Mouse (Mus musculus): ENCODE measurements at regions not wholly inside any gene's neighbourhood (a gene's known extent, or its start where the extent isn't known, plus 50 kb on each side); places are given as distances from the start of the nearest gene placed in this dataset.

DNA sequence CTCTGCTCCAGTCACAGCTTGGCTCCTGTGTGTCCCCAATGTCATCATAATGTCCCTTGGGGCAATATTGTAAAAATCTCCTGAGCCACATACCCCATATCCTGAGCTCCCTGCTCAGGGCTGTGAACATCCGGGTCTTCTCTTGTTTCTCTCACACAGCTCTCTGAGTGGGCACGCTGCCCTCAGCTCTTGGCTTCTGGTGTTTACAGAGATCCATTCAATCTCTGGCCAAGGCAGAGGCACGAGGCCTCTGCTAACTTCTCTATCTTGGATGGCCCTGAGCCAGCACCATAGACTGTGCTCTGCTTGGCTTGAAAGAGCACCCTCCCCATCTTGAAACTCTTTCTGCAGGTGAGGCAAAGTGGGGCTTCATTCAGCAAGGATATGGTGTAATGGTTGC, 238.2 kb downstream of the Gm26897 start:
- whole genome bisulfite sequencing: 37% methylated on average over 3 of the region's 3 CpGs
- Histone ChIP-seq H3K9me3 (ENCODE audit: control insufficient read depth, low read length) (peaks cover 4% of the 10 kb centered on the region), H3K27ac (ENCODE audit: low read length) (no peak overlapping the region), H3K4me3 (ENCODE audit: low read length) (no peak overlapping the region), H3K27me3 (ENCODE audit: control insufficient read depth, insufficient read depth, low read depth, low read length) (no peaks in the 10 kb centered on the region), H3K4me2 (ENCODE audit: low read depth, low read length) (no peak overlapping the region), H3K4me1 (replicated peaks; ENCODE audit: control insufficient read depth, insufficient read depth, low read length) (no peaks in the 10 kb centered on the region), H3K9ac (ENCODE audit: low read length) (no peak overlapping the region), H3K36me3 (ENCODE audit: control insufficient read depth, insufficient read depth, low read length) (no peaks in the 10 kb centered on the region)
- ATAC-seq (ENCODE audit: low read depth): no peak

GRCm38 (mm10) chr5:111975686-111976085, 242.0 kb downstream of the Gm26897 start:
- H3K27ac ChIP-seq (ENCODE audit: low read length): no peak overlapping the region
- peaks cover 4% of the 10 kb centered on the region for H3K9me3 ChIP-seq (ENCODE audit: control insufficient read depth, low read length)
- H3K27me3 ChIP-seq (ENCODE audit: control insufficient read depth, insufficient read depth, low read depth, low read length): no peaks in the 10 kb centered on the region
- H3K4me3 ChIP-seq (ENCODE audit: low read length): no peak overlapping the region
- H3K36me3 ChIP-seq (ENCODE audit: control insufficient read depth, insufficient read depth, low read length): no peaks in the 10 kb centered on the region
- no peaks in the 10 kb centered on the region for H3K4me1 ChIP-seq (replicated peaks; ENCODE audit: control insufficient read depth, insufficient read depth, low read length)
- no peak for ATAC-seq (ENCODE audit: low read depth)
- 44% methylated on average over 7 of the region's 7 CpGs for WGBS
- H3K4me2 ChIP-seq (ENCODE audit: low read depth, low read length): no peak overlapping the region
- no peak overlapping the region for H3K9ac ChIP-seq (ENCODE audit: low read length)

DNA sequence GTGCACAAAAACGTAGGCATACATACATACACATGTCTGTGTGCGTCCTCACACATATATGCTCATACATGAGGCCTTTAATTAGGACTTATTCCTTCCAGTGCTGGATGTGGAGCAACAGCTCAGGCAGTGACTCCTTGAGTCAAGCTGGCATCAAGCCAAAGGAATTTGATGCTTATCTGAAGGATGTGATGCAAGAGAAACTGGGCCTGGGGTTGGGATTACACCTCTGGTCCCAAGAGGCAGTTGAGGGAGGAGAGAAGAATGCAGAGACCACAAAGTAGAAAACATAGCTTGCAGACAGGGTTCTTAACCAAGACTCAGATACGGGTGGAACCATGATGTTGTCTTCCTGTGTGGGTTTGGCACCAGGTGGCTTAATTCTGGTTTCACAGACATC, 245.9 kb downstream of the Gm26897 start:
- 75% methylated on average over 3 of the region's 3 CpGs for WGBS

DNA sequence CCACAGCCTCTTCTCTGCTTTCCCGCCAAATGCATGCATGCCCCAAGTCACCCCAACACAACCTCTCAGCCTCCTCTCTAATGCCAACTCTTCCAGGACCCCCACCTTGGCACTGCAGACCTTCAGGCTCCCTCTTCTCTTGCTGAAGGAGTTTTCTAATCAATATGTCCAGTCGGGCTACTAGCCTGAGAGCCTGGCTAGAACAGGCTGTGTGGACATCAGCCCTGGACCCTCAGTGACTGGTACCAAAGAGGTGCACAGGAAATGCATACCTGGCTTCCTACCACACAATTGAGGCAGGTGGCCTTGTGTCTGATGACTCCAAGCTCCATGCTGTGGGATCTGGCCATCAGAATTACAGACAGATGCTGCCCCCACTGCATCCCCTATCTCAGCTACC, 248.4 kb downstream of the Gm26897 start:
- Histone ChIP-seq H3K4me1 (replicated peaks; ENCODE audit: control insufficient read depth, insufficient read depth, low read length) (no peaks in the 10 kb centered on the region), H3K27ac (ENCODE audit: low read length) (no peak overlapping the region), H3K9me3 (ENCODE audit: control insufficient read depth, low read length) (no peaks in the 10 kb centered on the region), H3K4me2 (ENCODE audit: low read depth, low read length) (no peak overlapping the region), H3K9ac (ENCODE audit: low read length) (no peak overlapping the region), H3K4me3 (ENCODE audit: low read length) (no peak overlapping the region), H3K36me3 (ENCODE audit: control insufficient read depth, insufficient read depth, low read length) (no peaks in the 10 kb centered on the region), H3K27me3 (ENCODE audit: control insufficient read depth, insufficient read depth, low read depth, low read length) (no peaks in the 10 kb centered on the region)
- ATAC-seq (ENCODE audit: low read depth): no peak
- WGBS: 78% methylated on average over 2 of the region's 2 CpGs

More for the DNA sequence above, 245.9 kb downstream of the Gm26897 start:
- Histone ChIP-seq H3K9ac (ENCODE audit: low read length) (no peak overlapping the region), H3K4me2 (ENCODE audit: low read depth, low read length) (no peak overlapping the region), H3K9me3 (ENCODE audit: control insufficient read depth, low read length) (peaks cover 4% of the 10 kb centered on the region), H3K36me3 (ENCODE audit: control insufficient read depth, insufficient read depth, low read length) (no peaks in the 10 kb centered on the region), H3K27me3 (ENCODE audit: control insufficient read depth, insufficient read depth, low read depth, low read length) (no peaks in the 10 kb centered on the region), H3K4me3 (ENCODE audit: low read length) (no peak overlapping the region), H3K4me1 (replicated peaks; ENCODE audit: control insufficient read depth, insufficient read depth, low read length) (no peaks in the 10 kb centered on the region), H3K27ac (ENCODE audit: low read length) (no peak overlapping the region)
- ATAC-seq (ENCODE audit: low read depth): no peak

DNA sequence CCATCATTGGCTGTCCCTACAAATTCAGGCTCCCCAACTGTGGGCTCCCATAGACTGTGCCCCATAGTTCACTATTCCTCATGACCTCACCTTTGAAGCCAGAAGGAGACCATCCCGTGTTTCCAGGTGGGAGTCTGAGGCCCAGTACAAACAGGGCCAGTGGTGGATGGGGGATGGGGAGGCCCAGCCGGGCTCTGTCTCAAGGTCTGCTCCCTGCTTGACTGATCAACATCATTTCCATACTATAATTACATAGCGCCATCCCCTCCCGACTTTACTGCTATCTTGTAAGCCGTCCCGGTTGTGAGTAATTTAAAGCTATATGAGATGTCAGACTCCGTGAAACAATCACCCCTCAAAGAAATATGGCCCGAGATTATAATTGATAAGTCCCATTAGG, 252.3 kb downstream of the Gm26897 start:
- no peak overlapping the region for H3K27ac ChIP-seq (ENCODE audit: low read length)
- H3K4me3 ChIP-seq (ENCODE audit: low read length): no peak overlapping the region
- H3K9ac ChIP-seq (ENCODE audit: low read length): no peak overlapping the region
- no peaks in the 10 kb centered on the region for H3K9me3 ChIP-seq (ENCODE audit: control insufficient read depth, low read length)
- WGBS: 69% methylated on average over 8 of the region's 8 CpGs
- no peak for ATAC-seq (ENCODE audit: low read depth)
- H3K27me3 ChIP-seq (ENCODE audit: control insufficient read depth, insufficient read depth, low read depth, low read length): no peaks in the 10 kb centered on the region
- no peaks in the 10 kb centered on the region for H3K36me3 ChIP-seq (ENCODE audit: control insufficient read depth, insufficient read depth, low read length)
- H3K4me1 ChIP-seq (replicated peaks; ENCODE audit: control insufficient read depth, insufficient read depth, low read length): no peaks in the 10 kb centered on the region
- H3K4me2 ChIP-seq (ENCODE audit: low read depth, low read length): no peak overlapping the region

DNA sequence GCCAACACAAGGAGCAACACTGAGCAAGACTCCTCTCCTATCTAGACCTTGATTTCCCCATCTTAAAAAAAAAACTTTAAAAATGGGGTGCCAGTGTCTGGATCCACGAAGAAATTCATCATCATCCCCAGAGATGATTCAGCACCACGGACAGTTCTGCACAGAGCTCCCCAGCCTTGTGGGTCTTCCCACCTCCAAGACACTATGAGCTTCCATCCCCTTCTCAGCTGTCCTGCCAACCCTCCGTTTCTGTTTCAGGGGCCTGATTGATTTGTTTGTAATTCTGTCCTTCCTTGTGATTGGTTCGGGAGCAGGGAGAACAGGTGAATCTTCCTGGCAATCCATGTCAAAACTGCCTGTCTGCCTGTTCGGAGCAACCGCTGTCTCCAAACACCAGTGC, 253.3 kb downstream of the Gm26897 start:
- no peak for ATAC-seq (ENCODE audit: low read depth)
- Histone ChIP-seq H3K27me3 (ENCODE audit: control insufficient read depth, insufficient read depth, low read depth, low read length) (no peaks in the 10 kb centered on the region), H3K9ac (ENCODE audit: low read length) (no peak overlapping the region), H3K4me1 (replicated peaks; ENCODE audit: control insufficient read depth, insufficient read depth, low read length) (no peaks in the 10 kb centered on the region), H3K4me3 (ENCODE audit: low read length) (no peak overlapping the region), H3K36me3 (ENCODE audit: control insufficient read depth, insufficient read depth, low read length) (no peaks in the 10 kb centered on the region), H3K4me2 (ENCODE audit: low read depth, low read length) (no peak overlapping the region), H3K27ac (ENCODE audit: low read length) (no peak overlapping the region), H3K9me3 (ENCODE audit: control insufficient read depth, low read length) (no peaks in the 10 kb centered on the region)
- 48% methylated on average over 6 of the region's 6 CpGs for WGBS

DNA sequence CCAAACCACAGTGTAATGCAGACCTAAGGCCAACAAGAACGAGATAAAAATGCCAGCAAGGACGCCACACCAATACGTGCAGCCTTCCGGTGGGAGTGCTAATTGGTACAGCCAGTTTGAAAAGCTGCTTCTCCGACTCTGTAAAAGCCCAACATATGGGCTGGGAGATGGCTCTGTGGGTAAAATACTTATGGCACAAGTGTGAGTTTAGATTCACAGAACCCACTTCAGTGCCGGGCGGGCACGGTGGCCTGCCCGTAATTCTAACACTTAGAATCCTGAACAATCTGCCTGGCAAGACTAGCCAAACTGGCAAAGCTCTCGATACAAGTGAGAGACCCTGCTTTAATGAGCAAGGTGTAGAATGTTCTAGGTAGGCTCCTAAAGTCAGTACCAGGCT, 258.1 kb downstream of the Gm26897 start:
- 77% methylated on average over 10 of the region's 10 CpGs for WGBS
- Histone ChIP-seq H3K27me3 (ENCODE audit: control insufficient read depth, insufficient read depth, low read depth, low read length) (no peaks in the 10 kb centered on the region), H3K4me3 (ENCODE audit: low read length) (no peak overlapping the region), H3K36me3 (ENCODE audit: control insufficient read depth, insufficient read depth, low read length) (no peaks in the 10 kb centered on the region), H3K4me2 (ENCODE audit: low read depth, low read length) (no peak overlapping the region), H3K9me3 (ENCODE audit: control insufficient read depth, low read length) (no peaks in the 10 kb centered on the region), H3K4me1 (replicated peaks; ENCODE audit: control insufficient read depth, insufficient read depth, low read length) (no peaks in the 10 kb centered on the region), H3K27ac (ENCODE audit: low read length) (no peak overlapping the region), H3K9ac (ENCODE audit: low read length) (no peak overlapping the region)
- ATAC-seq (ENCODE audit: low read depth): no peak

GRCm38 (mm10) chr5:111993221-111993620, 259.1 kb downstream of the Cryba4 start:
- H3K9me3 ChIP-seq (ENCODE audit: control insufficient read depth, low read length): no peaks in the 10 kb centered on the region
- H3K36me3 ChIP-seq (ENCODE audit: control insufficient read depth, insufficient read depth, low read length): no peaks in the 10 kb centered on the region
- 59% methylated on average over 7 of the region's 7 CpGs for WGBS
- no peak for ATAC-seq (ENCODE audit: low read depth)
- no peak overlapping the region for H3K4me2 ChIP-seq (ENCODE audit: low read depth, low read length)
- H3K9ac ChIP-seq (ENCODE audit: low read length): no peak overlapping the region
- H3K4me1 ChIP-seq (replicated peaks; ENCODE audit: control insufficient read depth, insufficient read depth, low read length): no peaks in the 10 kb centered on the region
- H3K27ac ChIP-seq (ENCODE audit: low read length): no peak overlapping the region
- H3K4me3 ChIP-seq (ENCODE audit: low read length): no peak overlapping the region
- H3K27me3 ChIP-seq (ENCODE audit: control insufficient read depth, insufficient read depth, low read depth, low read length): no peaks in the 10 kb centered on the region

GRCm38 (mm10) chr5:111993930-111994329, 258.4 kb downstream of the Cryba4 start:
- H3K4me2 ChIP-seq (ENCODE audit: low read depth, low read length): no peak overlapping the region
- ATAC-seq (ENCODE audit: low read depth): no peak
- WGBS: 77% methylated on average over 9 of the region's 9 CpGs

GRCm38 (mm10) chr5:111996806-111997205, 255.5 kb downstream of the Cryba4 start:
- no peak overlapping the region for H3K4me3 ChIP-seq (ENCODE audit: low read length)
- H3K27ac ChIP-seq (ENCODE audit: low read length): no peak overlapping the region
- H3K4me2 ChIP-seq (ENCODE audit: low read depth, low read length): no peak overlapping the region
- no peak for ATAC-seq (ENCODE audit: low read depth)
- no peaks in the 10 kb centered on the region for H3K9me3 ChIP-seq (ENCODE audit: control insufficient read depth, low read length)
- WGBS: 47% methylated on average over 3 of the region's 3 CpGs
- no peak overlapping the region for H3K9ac ChIP-seq (ENCODE audit: low read length)
- no peaks in the 10 kb centered on the region for H3K36me3 ChIP-seq (ENCODE audit: control insufficient read depth, insufficient read depth, low read length)
- no peaks in the 10 kb centered on the region for H3K4me1 ChIP-seq (replicated peaks; ENCODE audit: control insufficient read depth, insufficient read depth, low read length)
- no peaks in the 10 kb centered on the region for H3K27me3 ChIP-seq (ENCODE audit: control insufficient read depth, insufficient read depth, low read depth, low read length)

More at GRCm38 (mm10) chr5:111993930-111994329, 258.4 kb downstream of the Cryba4 start:
- Histone ChIP-seq H3K27ac (ENCODE audit: low read length) (no peak overlapping the region), H3K36me3 (ENCODE audit: control insufficient read depth, insufficient read depth, low read length) (no peaks in the 10 kb centered on the region), H3K9me3 (ENCODE audit: control insufficient read depth, low read length) (no peaks in the 10 kb centered on the region), H3K4me1 (replicated peaks; ENCODE audit: control insufficient read depth, insufficient read depth, low read length) (no peaks in the 10 kb centered on the region), H3K4me3 (ENCODE audit: low read length) (no peak overlapping the region), H3K9ac (ENCODE audit: low read length) (no peak overlapping the region), H3K27me3 (ENCODE audit: control insufficient read depth, insufficient read depth, low read depth, low read length) (no peaks in the 10 kb centered on the region)

Measured in lung, embryonic 16.5 days (tissue).